Comparison of ENCODE assay signal across 20 mouse cellular contexts in genomic region chr6:97610051-97610450, GRCm38 (mm10). TPM values are rescaled to one million over a fixed set of nuclear protein-coding genes. Genes with fewer than 3 reads are reported as not detected.
DNase-seq lines count a peak whose midpoint lies in the region; ATAC-seq and TF ChIP-seq lines count a peak whose summit lies in the region.
"Had no signal": no experiment of that assay in that cellular context is flagged by ENCODE, and none has a peak within 500 bp of the region (broad histone marks: within the 10 kb centered on the region; RNA-seq: fewer than 3 reads in every experiment).

No protein-coding gene starts in this region.

- peaks cover 31% of the 10 kb centered on the region for H3K4me1 ChIP-seq in midbrain, embryonic 12.5 days
- peaks cover 37% of the 10 kb centered on the region for H3K4me1 ChIP-seq in midbrain, embryonic 13.5 days (replicated peaks)
- H3K4me1 ChIP-seq in limb, embryonic 10.5 days: peaks cover 29% of the 10 kb centered on the region
- H3K4me1 ChIP-seq in kidney, adult 2 months (ENCODE audit: control insufficient read depth, insufficient read depth, low read length): no peaks in the 10 kb centered on the region
- H3K4me1 ChIP-seq: heart, embryonic 15.5 days had no signal

- H3K4me2 ChIP-seq in midbrain, embryonic 12.5 days (replicated peaks): no peak overlapping the region
- no peak overlapping the region for H3K4me2 ChIP-seq in midbrain, embryonic 13.5 days (replicated peaks)
- H3K4me2 ChIP-seq: embryonic facial prominence, embryonic 15.5 days; heart, embryonic 15.5 days; midbrain, embryonic 15.5 days had no signal

- H3K4me3 ChIP-seq in midbrain, embryonic 12.5 days: no peak overlapping the region
- no peak overlapping the region for H3K4me3 ChIP-seq in midbrain, embryonic 13.5 days (replicated peaks)
- H3K4me3 ChIP-seq in limb, embryonic 10.5 days: no peak overlapping the region
- H3K4me3 ChIP-seq in kidney, adult 2 months (ENCODE audit: insufficient read depth, low read depth, low read length): no peak overlapping the region
- H3K4me3 ChIP-seq: embryonic facial prominence, embryonic 15.5 days; heart, embryonic 15.5 days; midbrain, embryonic 15.5 days had no signal

- peaks cover 3% of the 10 kb centered on the region; the same call in 1 of the 2 replicates for H3K9me3 ChIP-seq in midbrain, embryonic 12.5 days
- H3K9me3 ChIP-seq in midbrain, embryonic 13.5 days: no peaks in the 10 kb centered on the region
- no peaks in the 10 kb centered on the region for H3K9me3 ChIP-seq in limb, embryonic 10.5 days (replicated peaks)
- H3K9me3 ChIP-seq: embryonic facial prominence, embryonic 15.5 days; heart, embryonic 15.5 days; midbrain, embryonic 15.5 days had no signal

- no peaks in the 10 kb centered on the region for H3K36me3 ChIP-seq in midbrain, embryonic 12.5 days
- H3K36me3 ChIP-seq in midbrain, embryonic 13.5 days: no peaks in the 10 kb centered on the region
- H3K36me3 ChIP-seq in limb, embryonic 10.5 days: no peaks in the 10 kb centered on the region
- no peaks in the 10 kb centered on the region for H3K36me3 ChIP-seq in kidney, adult 2 months (ENCODE audit: control insufficient read depth, insufficient read depth, low read length)
- H3K36me3 ChIP-seq: embryonic facial prominence, embryonic 15.5 days; heart, embryonic 15.5 days; midbrain, embryonic 15.5 days had no signal

- no peaks in the 10 kb centered on the region for H3K27me3 ChIP-seq in midbrain, embryonic 12.5 days
- H3K27me3 ChIP-seq in midbrain, embryonic 13.5 days: no peaks in the 10 kb centered on the region
- no peaks in the 10 kb centered on the region for H3K27me3 ChIP-seq in limb, embryonic 10.5 days (ENCODE audit: low read depth, poor library complexity, severe bottlenecking)
- no peaks in the 10 kb centered on the region for H3K27me3 ChIP-seq in kidney, adult 2 months (replicated peaks; ENCODE audit: control insufficient read depth, insufficient read depth, low read length)
- H3K27me3 ChIP-seq: embryonic facial prominence, embryonic 15.5 days; midbrain, embryonic 15.5 days had no signal

- H3K27ac ChIP-seq in midbrain, embryonic 12.5 days (replicated peaks): no peak overlapping the region
- no peak overlapping the region; the same call in 1 of the 2 replicates for H3K27ac ChIP-seq in midbrain, embryonic 13.5 days
- no peak overlapping the region for H3K27ac ChIP-seq in limb, embryonic 10.5 days
- H3K27ac ChIP-seq in kidney, adult 2 months (ENCODE audit: insufficient read depth, low read depth, low read length): no peak overlapping the region
- H3K27ac ChIP-seq: embryonic facial prominence, embryonic 15.5 days; heart, embryonic 15.5 days; midbrain, embryonic 15.5 days had no signal

- DNase-seq in embryo, embryonic 10.5 days (ENCODE audit: low spot score): peak; percentile 30
- no peak for DNase-seq in embryo, embryonic 10 days (ENCODE audit: low spot score)
- peak; percentile 25 for DNase-seq in limb, embryonic 10.5 days (ENCODE audit: low spot score)
- DNase-seq in retina, postnatal 1 day: peak; percentile 72
- DNase-seq in gastrocnemius, postnatal 4 days (ENCODE audit: low spot score in 2 of 2): no peak
- no peak for DNase-seq in kidney, adult 2 months
- DNase-seq: adrenal gland, adult 8-10 months; cerebellum, adult 9-10 months; forebrain, postnatal 0 days; liver, postnatal 0 days; lung, postnatal 10 days; right cerebral cortex, postnatal 25 days; thymus, postnatal 36 days had no signal

- no peak for TF ChIP-seq CTCF in kidney, adult 2 months (conservative IDR thresholded peaks at IDR 0.05; ENCODE audit: insufficient read depth, insufficient read length, low read depth, low read length)

- no peak overlapping the region for H3K9ac ChIP-seq in midbrain, embryonic 12.5 days (replicated peaks)
- no peak overlapping the region for H3K9ac ChIP-seq in midbrain, embryonic 13.5 days (replicated peaks)
- H3K9ac ChIP-seq: embryonic facial prominence, embryonic 15.5 days; forebrain, postnatal 0 days; heart, embryonic 15.5 days; liver, postnatal 0 days; midbrain, embryonic 15.5 days had no signal

- ATAC-seq in midbrain, embryonic 12.5 days (ENCODE audit: low FRiP score, low read depth): peak; percentile 47; the same call in 1 of the 2 replicates
- no peak; the same call in 1 of the 2 replicates for ATAC-seq in midbrain, embryonic 13.5 days
- ATAC-seq: CD4-positive, CD25-positive, alpha-beta regulatory T cell, adult 4 months; forebrain, postnatal 0 days; liver, postnatal 0 days; midbrain, embryonic 15.5 days; Patski had no signal

- 72% methylated on average over 2 of the region's 2 CpGs for WGBS in midbrain, embryonic 12.5 days
- 39% methylated on average over 2 of the region's 2 CpGs for WGBS in midbrain, embryonic 13.5 days
- WGBS in limb, embryonic 10.5 days: 76% methylated on average over 2 of the region's 2 CpGs
- 91% methylated on average over 2 of the region's 2 CpGs for WGBS in kidney, adult 2 months

- TF ChIP-seq POLR2A in kidney, adult 2 months (IDR thresholded peaks at IDR 0.05; ENCODE audit: low read depth, low read length): no peak

RNA-seq across cellular contexts. Expression of gene Frmd4b, which starts 7.3 kb away (rescaled TPM):
- 32.4 and 33.8 TPM in 2 replicates for polyA plus RNA-seq in midbrain, embryonic 12.5 days (2016; fragmentation: Nextera tagmentation; extraction: Ambion mirVana)
- polyA plus RNA-seq in midbrain, embryonic 13.5 days (2015; fragmentation: Nextera tagmentation; extraction: Ambion mirVana): 25.0 and 27.1 TPM in 2 replicates
- polyA plus RNA-seq in limb, embryonic 10.5 days (2016; fragmentation: Nextera tagmentation; extraction: Ambion mirVana): 14.2 and 14.8 TPM in 2 replicates
- 10 to 100 TPM; 25.1 to 31.3 TPM for total RNA-seq in gastrocnemius, postnatal 4 days (2021)
- 17.5 and 18.2 TPM in 2 replicates for polyA plus RNA-seq in kidney, adult 2 months (2012; rRNA removed)

Comparison
In these comparisons a context has a peak if more than half of its experiments do, and no peak if none do; other contexts are left out.
1. DNase-seq: peak in embryo, embryonic 10.5 days (single experiment), limb, embryonic 10.5 days (single experiment) and retina, postnatal 1 day (single experiment); none in embryo, embryonic 10 days (single experiment), gastrocnemius, postnatal 4 days (0 of 2) and kidney, adult 2 months (single experiment).